Mouse (Mus musculus) gastrocnemius, postnatal 4 days (tissue): ENCODE data around the gene Tmem102. TPM values are rescaled to one million over a fixed set of nuclear protein-coding genes. Genes with fewer than 3 reads are reported as not detected.

Experiments
- DNase-seq, 2 experiments: peaks; one replicate each; pipeline ENCODE4 v3.0.0; 2021 to 2022; ENCODE audit warnings: low spot score in 2 of 2, mixed read lengths in 2 of 2
- total RNA-seq, 2 experiments: library from RNA; stranded (reverse); gene quantifications; 2 replicates each; pipeline ENCODE4 v1.2.3; 2021

Tmem102 gene
- total RNA-seq, 2 experiments from 2014 or later, result not detected

DNA sequence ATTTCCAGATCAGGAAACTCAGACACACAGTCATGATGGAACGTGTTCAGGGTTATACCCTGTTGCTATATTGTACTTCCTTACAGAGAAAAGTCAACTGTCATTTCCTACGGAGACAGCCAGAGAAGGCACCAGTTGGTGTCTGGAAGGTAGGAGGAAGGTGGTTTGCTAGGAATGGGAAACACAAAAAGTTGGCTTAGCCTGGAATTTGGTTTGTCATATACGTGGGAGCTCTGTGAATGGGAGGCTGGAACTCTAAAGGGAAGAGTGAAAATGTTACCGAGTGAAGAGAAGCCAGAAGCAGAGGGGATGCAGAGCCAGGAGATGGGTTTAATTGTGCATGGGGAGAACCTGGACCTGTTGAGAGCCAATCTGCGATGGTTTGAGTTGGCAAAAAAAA, 14.0 kb downstream of the Tmem102 start:
- DNase-seq, result no peak

DNA sequence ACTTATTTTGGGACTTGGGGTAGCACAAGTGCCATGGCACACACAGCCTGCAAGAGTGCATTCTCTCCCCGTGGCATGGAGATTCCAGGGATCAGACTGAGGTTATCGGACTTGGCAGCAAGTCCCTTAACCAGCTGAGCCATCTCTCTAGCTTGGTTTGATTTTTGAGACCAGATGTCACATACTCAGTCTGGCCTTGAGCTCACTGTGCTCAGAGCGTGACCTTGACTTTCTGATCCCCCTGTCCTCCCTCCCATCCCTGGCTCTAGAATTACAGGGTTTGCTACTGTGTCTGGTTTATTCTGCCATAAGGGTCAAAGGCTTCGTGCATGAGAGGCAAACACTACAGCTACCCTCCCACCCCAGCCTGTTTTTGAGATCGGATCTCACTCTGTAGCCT, 16.0 kb downstream of the Tmem102 start:
- no peak for DNase-seq

DNA sequence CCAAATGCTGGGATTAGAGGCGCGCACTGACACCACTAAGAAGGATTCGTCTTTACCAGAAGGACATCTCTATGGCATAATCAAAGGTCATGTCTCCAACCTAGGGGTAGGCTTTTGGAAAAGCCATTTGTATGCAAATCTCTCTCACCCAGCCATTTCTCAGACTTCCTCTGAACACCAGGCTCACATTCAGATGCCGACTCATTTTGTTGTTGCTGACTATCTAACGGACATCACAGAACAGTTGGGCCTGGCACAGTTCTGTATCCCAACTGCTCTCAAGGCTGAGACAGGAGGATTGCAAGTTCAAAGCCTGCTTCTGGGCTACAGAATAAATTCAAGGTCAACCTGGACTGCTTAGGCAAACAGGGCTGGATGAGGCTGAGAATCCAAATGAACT, 18.1 kb downstream of the Tmem102 start:
- DNase-seq, result no peak

DNA sequence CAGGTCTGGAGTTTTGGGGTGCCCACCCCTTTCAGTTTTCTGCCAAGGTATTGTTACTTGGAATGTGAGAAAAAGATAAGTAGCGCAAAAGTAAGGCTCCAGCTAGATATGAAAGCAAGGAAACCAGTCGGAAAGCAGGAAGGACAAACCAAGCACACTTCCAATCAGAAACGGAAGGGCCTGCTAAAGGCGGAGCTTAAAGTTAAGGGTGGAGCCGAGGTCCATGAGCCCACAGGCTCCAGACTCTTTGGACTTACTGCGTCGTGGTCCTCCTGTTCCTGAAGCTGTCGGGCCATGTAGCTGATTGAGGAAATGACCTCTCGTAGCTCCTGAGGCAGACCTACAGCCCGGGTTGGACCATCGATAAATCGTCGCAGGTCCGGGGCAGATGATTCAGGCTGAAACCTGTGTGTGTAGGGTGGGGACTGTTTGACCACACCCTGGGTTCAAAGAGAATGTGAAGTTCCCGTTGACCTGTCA, 20.6 kb downstream of the Tmem102 start:
- no peak for DNase-seq

DNA sequence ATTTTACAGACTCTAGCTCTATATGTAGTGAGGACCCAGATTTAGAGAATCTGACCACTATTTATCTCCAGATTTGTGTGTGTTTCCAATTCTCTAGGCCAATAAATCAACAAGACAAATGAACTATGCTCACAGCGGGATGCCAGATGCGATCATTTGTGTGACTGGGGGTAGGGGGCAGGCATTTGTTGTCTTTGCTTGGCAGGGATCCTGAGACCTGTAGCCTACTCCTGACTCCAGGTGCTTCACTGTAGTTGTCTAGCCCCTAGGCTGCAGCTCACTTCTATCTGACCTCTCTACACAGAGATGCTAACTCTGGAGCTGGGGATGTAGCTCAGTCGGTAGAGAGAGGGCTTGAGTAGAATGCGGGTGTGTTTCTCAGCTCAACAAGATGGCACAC, 23.6 kb downstream of the Tmem102 start:
- no peak for DNase-seq

DNA sequence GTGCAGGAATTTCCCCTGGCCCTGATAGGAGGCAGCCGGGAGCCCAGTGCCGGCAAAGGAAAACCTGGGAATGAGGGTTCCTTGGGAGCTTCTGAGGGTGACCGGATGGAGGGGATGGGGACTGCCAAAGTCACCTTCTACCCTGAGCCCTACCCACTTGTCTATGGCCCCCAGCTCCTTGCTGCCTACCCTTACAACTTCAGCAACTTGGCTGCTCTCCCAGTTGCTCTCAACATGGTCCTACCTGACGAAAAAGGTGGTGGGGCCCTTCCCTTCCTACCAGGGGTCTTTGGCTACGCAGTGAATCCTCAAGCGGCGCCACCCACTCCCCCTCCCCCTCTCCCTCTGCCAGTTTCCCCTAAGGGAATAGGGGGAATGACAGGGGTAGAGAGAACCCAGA, 26.4 kb downstream of the Tmem102 start:
- DNase-seq, result no peak

DNA sequence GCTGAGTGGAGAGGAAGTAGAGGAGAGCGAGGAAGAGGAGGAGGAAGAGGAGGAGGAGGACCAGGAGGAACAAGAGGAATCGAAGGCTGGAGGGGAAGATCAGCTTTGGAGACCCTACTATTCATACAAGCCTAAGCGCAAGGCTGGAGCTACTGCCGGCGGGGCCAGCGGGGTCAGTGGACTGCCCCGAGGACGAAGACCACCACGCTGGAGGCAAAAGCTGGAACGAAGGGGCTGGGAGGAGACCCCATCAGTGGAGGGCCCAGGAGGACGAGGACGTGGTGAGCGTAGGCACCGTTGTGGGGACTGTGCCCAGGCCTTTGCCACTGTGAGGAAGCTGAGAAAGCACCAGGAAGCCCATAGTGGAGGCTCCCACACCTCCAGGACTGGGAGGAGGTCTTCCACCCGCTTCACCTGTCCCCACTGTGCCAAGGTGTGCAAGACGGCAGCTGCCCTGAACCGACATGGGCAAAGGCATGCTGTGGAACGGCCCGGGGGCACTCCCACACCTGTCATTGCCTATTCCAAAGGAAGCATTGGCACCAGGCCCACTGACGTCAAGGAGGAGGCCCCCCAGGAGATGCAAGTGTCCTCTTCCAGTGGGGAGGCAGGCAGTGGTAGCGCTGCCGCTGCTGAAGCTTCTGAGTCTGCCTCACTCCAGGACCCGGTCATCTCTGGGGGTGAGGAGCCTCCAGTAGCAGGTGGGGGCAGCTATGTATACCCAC, 27.0 kb downstream of the Tmem102 start:
- DNase-seq, result no peak

DNA sequence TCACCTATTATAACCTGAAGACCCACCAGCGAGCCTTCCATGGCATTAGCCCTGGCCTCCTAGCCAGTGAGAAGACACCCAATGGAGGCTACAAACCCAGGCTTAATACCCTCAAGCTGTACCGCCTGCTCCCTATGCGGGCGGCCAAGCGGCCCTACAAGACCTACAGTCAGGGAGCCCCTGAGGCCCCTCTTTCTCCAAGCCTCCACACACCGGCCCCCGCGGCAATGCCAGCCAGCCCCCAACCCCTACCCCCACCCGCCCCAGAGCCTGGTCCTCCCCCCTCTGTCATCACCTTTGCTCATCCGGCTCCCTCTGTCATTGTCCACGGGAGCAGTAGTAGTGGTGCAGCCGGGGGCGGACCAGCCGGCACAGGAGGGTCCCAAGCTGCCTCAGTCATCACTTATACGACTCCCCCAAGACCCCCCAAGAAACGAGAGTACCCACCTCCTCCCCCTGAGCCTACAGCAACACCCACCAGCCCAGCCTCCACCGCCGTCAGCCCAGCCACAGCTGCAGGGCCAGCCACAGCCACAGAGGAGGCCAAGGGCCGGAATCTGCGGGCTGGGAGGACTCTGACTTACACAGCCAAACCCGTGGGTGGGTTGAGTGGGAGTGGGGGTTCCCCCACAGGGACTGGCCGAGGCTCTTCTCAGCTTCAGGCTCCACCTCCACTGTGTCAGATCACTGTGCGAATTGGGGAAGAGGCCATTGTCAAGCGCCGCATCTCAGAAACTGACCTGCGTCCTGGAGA, 27.7 kb downstream of the Tmem102 start:
- no peak for DNase-seq

DNA sequence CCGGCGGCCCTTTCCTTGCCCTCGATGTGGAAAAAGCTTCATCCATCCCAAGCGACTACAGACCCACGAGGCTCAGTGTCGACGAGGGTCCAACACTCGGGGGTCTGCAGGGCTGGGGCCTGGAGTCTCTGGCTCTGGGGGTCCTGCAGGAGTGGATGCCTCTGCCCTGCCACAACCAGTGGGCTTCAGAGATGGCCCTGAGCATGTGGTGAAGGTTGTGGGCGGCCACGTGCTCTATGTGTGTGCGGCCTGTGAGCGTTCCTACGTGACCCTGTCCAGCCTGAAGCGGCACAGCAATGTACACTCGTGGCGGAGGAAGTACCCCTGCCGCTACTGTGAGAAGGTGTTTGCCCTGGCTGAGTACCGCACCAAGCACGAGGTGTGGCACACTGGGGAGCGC, 28.9 kb downstream of the Tmem102 start:
- no peak for DNase-seq

DNA sequence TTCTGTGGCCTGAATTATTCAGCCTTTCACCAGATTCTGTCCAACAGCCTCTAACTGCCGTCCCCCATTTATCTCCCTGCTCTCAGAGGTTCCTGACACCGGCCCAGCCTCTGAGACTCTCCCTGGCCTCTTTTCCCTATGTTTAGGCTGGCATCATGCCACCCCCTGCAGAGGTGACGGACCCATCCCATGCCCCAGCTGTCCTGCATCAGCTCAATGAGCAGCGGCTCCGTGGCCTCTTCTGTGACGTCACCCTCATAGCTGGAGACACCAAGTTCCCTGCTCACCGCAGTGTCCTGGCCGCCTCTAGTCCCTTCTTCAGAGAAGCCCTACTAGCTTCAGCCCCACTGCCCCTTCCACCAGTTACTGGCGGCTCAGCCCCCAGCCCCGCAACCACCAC, 29.7 kb downstream of the Tmem102 start:
- no peak for DNase-seq

DNA sequence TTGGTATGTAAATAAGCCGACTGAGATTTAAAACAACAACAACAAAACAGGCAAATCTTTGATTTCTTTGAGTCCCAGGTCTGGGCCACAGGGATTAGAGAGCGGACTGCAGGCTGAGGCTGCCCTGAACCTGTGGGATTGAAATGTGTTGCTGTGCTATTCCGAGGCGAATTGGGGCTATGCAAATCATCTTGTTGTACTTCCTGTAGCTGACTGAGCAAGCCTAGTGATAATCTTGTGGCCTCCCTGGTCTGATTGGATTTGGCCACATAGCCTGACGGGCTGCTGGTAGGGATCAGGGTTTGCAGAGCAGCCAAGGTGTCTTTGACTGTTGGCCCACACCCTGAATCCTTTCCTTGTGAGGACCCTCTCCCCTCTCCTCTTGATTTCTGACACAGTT, 30.5 kb downstream of the Tmem102 start:
- no peak for DNase-seq

DNA sequence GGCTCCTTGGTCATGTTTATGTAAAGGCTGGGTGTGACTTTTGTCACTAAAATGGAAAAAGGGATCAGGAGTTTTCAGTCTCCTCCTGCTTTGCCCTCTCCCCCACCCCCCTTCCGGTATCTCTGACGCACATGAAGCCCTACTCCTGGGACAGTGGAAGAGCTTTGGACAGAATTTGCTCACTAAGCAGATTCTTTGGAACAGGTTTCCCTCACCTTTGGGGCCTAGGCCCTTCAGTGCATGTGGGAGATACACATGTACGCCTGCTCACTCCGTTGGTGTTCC, 37.9 kb downstream of the Tmem102 start:
- no peak for DNase-seq

DNA sequence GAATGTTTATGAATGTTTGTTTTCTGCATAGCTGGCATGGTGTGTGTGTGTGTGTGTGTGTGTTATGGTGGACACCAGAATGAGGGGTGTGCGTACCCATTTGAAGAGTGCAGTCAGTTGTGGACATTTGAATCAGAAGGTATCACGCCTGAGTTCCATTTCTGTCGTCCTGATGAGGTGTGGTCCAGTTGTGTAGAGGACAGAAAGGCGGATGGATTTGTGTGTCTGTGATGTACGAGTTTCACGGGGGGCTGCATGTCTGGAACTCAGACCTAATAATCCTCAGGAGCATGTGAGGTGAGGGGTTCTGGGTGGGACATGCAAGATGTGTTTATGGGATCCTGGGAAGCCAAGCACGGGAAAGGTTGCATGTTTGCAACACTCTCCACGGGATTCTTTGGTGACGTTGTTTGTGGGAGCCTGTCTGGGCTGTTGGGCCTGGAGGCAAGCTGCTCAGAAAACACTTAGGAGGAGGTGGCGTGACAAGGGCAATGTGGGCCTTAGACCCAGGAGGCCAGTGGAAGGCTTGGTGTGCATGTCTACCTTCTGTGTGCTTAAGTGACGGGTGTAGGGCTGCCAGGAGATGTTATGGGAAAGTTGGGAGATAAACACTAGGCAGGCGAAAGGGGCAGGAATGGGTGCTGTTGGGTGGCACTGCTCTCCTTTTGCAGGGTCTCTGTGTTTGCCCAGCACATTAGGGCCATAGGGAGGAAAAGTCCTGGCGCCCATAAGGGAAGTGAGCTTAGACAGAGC, 38.4 kb downstream of the Tmem102 start:
- DNase-seq, result no peak

DNA sequence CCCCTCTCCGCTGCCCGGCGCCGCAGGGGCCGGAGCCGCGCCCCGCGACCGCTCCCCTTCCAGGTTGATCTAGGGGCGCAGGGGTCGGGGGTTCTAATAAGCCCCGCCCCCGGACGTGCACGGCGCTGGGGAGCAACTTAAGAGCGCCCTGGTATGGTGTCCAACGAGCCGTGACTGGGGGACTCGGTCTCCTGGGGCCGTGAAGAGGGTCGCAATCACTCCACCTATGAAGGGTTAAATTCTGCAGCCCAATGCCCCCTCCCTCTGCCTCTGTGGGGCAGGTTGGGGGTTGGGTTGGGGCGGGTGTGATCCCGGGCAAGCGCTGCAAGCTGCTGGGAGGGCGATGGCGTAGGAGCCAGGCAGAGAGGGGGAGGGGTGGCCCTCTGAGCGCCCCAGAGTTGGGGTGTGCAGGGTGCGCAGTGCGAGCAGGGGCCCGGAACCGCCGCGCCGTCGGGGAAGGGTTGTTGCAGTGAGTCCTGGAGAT, 39.3 kb downstream of the Tmem102 start:
- DNase-seq, result peak; percentile 62 to 71

DNA sequence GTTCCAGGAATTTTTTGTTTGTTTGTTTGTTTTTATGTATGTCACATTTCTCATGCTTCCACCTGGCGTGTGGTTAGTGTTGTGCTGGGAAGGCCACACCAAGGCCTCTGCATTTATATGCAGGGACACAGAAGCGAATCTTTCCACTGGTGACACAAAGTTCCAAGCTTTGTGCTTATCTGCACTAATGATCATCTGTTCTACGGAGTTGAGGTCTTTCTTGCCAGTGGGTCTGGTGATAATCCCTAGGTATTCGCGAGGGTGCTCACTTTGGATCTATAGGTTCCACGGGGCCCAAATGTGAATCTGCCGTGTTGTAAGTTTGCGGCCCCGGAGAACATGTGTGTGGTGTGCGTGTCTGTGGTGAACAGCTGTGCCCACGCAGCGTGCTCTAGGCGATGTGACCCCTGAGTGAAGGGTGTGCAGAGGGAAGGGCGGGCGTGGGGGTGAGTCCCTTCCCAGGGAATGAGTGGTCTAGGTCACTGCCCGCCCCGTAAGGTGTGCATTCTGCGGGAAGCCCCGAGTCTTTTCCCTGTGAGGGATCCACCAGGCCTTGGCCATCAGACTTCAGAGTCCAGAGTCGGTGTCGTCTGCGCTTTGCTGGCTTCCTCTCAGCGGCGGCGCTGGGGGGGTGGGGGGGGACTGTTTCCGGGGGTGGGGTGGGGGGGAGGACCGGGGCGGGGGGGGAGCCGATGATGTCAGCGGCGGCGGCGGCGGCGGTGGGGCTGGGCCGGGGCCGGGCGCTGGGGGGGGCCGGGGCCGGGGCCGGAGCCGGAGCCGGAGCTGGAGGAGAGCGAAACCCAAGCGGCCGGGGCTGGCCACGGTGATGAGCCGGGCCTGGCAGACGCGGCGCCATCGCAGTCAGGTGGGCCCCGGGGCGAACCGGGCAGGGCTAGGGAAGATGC, 40.0 kb downstream of the Tmem102 start, which contains the start of gene Zbtb4:
TSS of gene Zbtb4 (plus strand) at position 692 of the 905 bp plus-strand sequence.
- DNase-seq, result peak; percentile 38 to 47

DNA sequence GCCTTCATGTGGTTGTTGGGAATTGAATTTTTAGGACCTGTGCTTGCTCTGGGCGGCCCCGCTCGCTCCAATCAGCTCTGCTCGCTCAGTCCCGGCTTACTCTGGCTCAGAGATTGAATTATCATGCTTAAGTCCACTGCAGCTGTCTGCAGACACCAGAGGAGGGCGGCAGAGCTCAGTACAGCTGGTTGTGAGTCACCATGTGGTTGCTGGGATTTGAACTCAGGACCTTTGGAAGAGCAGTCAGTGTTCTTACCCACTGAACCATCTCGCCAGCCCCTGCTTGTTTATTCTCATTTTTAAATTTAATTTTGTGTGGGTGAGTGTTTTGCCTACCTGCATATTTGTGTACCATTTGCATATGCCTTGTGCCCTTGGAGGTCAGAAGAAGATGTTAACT, 41.9 kb downstream of the Tmem102 start:
- no peak for DNase-seq

DNA sequence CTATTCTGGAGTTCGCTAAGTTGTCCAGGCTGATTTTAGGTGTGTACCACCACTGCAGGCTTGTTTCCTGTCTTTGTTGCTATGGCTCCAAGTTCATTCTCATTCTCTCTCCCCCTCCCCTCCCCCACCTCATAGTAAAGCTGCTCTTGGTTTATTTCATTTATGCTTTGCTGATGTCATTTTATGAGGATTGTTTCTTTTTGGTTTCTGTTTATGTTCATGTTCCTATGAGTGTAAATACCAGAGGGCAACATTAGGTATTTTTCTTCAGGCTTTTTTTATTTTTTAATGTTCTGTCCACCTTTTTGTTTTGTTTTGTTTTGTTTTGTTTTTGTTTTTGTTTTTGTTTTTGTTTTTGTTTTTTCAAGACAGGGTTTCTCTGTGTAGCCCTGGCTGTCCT, 43.6 kb downstream of the Tmem102 start, which contains the start of gene Slc35g3:
TSS of gene Slc35g3 (minus strand) at position 101 of the 400 bp plus-strand sequence.
- no peak for DNase-seq

DNA sequence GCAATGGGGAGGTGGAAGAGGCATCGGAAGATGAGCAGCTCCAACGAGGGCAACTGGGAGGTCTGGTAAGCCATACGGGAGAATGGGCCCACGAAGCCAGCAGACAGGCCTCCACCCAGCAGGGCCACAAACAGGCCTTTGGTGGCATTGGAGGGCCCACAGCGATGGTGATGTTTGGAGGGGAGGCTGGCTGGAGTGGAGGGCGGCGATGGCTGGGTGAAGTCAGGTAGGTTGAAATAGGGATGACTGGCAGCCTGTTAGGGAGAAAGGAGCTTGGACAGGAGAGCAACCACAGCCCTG, 44.6 kb downstream of the Tmem102 start:
- DNase-seq, result no peak

DNA sequence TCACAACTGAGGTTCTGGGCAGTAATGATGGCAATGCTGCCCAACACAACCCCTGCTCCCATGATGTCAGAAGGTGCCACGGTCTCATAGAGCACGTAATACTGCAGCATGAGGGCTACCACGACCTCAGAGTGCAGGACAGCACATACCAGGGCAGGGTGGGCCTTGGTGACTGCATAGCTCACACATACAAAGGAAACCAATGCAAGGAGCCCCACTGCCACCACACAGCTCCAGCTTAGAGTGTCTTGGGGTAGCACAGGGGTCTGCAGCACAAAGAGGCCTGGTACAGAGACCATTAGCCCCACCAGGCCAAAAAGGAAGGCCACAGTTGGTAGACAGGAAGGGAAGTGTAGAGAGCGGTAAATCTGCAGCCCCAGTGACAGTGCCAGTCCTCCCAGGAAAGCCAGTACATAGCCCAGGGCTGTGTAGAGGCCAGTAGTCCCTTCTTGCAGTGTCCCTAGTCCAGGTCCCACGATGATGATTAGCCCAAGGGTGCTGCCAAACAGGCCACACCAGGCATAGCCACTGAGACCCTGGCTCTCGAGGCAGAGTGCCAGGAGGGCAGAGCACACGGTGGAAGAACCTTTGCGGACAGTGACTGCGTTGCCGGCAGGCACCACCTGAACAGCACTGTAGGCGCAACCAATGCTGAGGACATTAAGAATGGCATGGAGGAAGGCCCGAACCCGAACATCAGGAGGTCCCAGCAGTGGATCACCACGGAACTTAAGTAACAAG, 45.1 kb downstream of the Tmem102 start:
- no peak for DNase-seq
